Mouse (Mus musculus) CH12.LX (cell line): ENCODE data around the gene Slc25a45. TPM values are rescaled to one million over a fixed set of nuclear protein-coding genes. Genes with fewer than 3 reads are reported as not detected.

Source experiments
- DNase-seq: peaks from one replicate; pipeline ENCODE4 v3.0.0-alpha.2; 2013; ENCODE audit errors: extremely low read depth
- H3K27ac ChIP-seq: 2 replicates; pipeline ENCODE4 v1.5.1; 2012; ENCODE audit warnings: low read depth, mild to moderate bottlenecking, control low read depth, moderate library complexity; ENCODE audit not compliant: insufficient read depth
- H3K27me3 ChIP-seq: replicated peaks from 2 replicates; pipeline ENCODE3; 2012; ENCODE audit warnings: inconsistent platforms
- H3K36me3 ChIP-seq, 2 experiments: replicated peaks in 1 of 2; 2 replicates each; pipeline versions ENCODE3 to v1.6.1; 2012; ENCODE audit warnings: inconsistent platforms in 1 of 2, low read length in 1 of 2, mild to moderate bottlenecking in 1 of 2, mixed read lengths in 1 of 2, moderate library complexity in 1 of 2; ENCODE audit not compliant: control insufficient read depth in 1 of 2, insufficient read depth in 1 of 2
- H3K4me1 ChIP-seq, 2 experiments: 2 replicates each; pipeline ENCODE4 v1.6.1; 2012; ENCODE audit warnings: inconsistent platforms in 1 of 2, moderate library complexity in 1 of 2; ENCODE audit not compliant: insufficient read depth in 2 of 2, control insufficient read depth in 1 of 2
- H3K4me2 ChIP-seq: 2 replicates; pipeline ENCODE4 v1.6.1; 2012; ENCODE audit warnings: low read depth, mild to moderate bottlenecking, control low read depth; ENCODE audit not compliant: poor library complexity, insufficient read depth, severe bottlenecking
- H3K4me3 ChIP-seq, 3 experiments: fragments of 150-350 bp in 1 of 3; sonication (generic) in 1 of 3; replicated peaks in 1 of 3; 2 replicates each; pipeline versions ENCODE3 to v1.5.1; 2011 to 2012; ENCODE audit warnings: low read depth in 2 of 3, low read length in 2 of 3, mild to moderate bottlenecking in 2 of 3, moderate library complexity in 2 of 3, control low read depth in 1 of 3, improper control_type of control experiment in 1 of 3, inconsistent platforms in 1 of 3, mixed read lengths in 1 of 3; ENCODE audit not compliant: poor library complexity in 1 of 3
- H3K79me2 ChIP-seq: replicated peaks from 2 replicates; pipeline ENCODE4 v1.6.1; 2012; ENCODE audit warnings: mild to moderate bottlenecking, moderate library complexity; ENCODE audit not compliant: control insufficient read depth, poor library complexity, insufficient read depth, severe bottlenecking; ENCODE audit errors: extremely low read depth
- H3K9ac ChIP-seq: 2 replicates; pipeline ENCODE4 v1.6.1; 2012; ENCODE audit warnings: low read depth, mild to moderate bottlenecking, control low read depth, moderate library complexity; ENCODE audit not compliant: insufficient read depth
- H3K9me3 ChIP-seq: replicated peaks from 2 replicates; pipeline ENCODE3; 2012; ENCODE audit warnings: low read length, inconsistent platforms, mixed read lengths
- BHLHE40 ChIP-seq: IDR thresholded peaks from 2 replicates; pipeline ENCODE4 v1.6.1; 2011; ENCODE audit warnings: mild to moderate bottlenecking, low read depth, low read length, improper control_type of control experiment
- CTCF ChIP-seq, 2 experiments: IDR thresholded peaks in 1 of 2; conservative IDR thresholded peaks in 1 of 2; 2 replicates each; pipeline ENCODE4 v1.5.1; 2011 to 2012; ENCODE audit warnings: low read depth in 2 of 2, low read length in 2 of 2, improper control_type of control experiment in 1 of 2, inconsistent platforms in 1 of 2, mild to moderate bottlenecking in 1 of 2, moderate library complexity in 1 of 2
- E2F4 ChIP-seq: IDR thresholded peaks from 2 replicates; pipeline ENCODE4 v1.6.1; 2011; ENCODE audit warnings: low read depth, low read length, improper control_type of control experiment; ENCODE audit not compliant: insufficient replicate concordance
- ELF1 ChIP-seq: IDR thresholded peaks from 2 replicates; pipeline ENCODE4 v1.6.1; 2014; ENCODE audit warnings: low read depth, mild to moderate bottlenecking, inconsistent platforms, low read length, improper control_type of control experiment
- ETS1 ChIP-seq: conservative IDR thresholded peaks from 2 replicates; pipeline ENCODE4 v1.6.1; 2012; ENCODE audit warnings: low read depth, mild to moderate bottlenecking, inconsistent platforms, low read length, improper control_type of control experiment, moderate library complexity
- GABPA ChIP-seq: IDR thresholded peaks from 2 replicates; pipeline ENCODE4 v1.6.1; 2012; ENCODE audit warnings: low read depth, low read length, improper control_type of control experiment, inconsistent platforms; ENCODE audit not compliant: insufficient replicate concordance
- KAT2A ChIP-seq: IDR thresholded peaks from 2 replicates; pipeline ENCODE4 v1.6.1; 2012; ENCODE audit warnings: low read length, improper control_type of control experiment, inconsistent platforms; ENCODE audit not compliant: insufficient replicate concordance
- MAFK ChIP-seq: IDR thresholded peaks from 2 replicates; pipeline ENCODE4 v1.6.1; 2011; ENCODE audit warnings: low read length, improper control_type of control experiment; ENCODE audit not compliant: insufficient replicate concordance
- MAZ ChIP-seq: IDR thresholded peaks from 2 replicates; pipeline ENCODE4 v1.6.1; 2012; ENCODE audit warnings: low read depth, mild to moderate bottlenecking, inconsistent platforms, low read length, improper control_type of control experiment, moderate library complexity
- MEF2A ChIP-seq: IDR thresholded peaks from 2 replicates; pipeline ENCODE4 v1.6.1; 2014; ENCODE audit warnings: low read depth, mild to moderate bottlenecking, inconsistent platforms, low read length, improper control_type of control experiment, borderline replicate concordance
- MYC ChIP-seq: IDR thresholded peaks from 2 replicates; pipeline ENCODE4 v1.6.1; 2011; ENCODE audit warnings: low read depth, mild to moderate bottlenecking, improper control_type of control experiment, low read length
- NELFE ChIP-seq: IDR thresholded peaks from 2 replicates; pipeline ENCODE4 v1.6.1; 2011; ENCODE audit warnings: low read depth, low read length, improper control_type of control experiment
- POLR2A ChIP-seq: IDR thresholded peaks from 2 replicates; pipeline ENCODE4 v1.6.1; 2011; ENCODE audit warnings: low read depth, mild to moderate bottlenecking, improper control_type of control experiment, low read length
- POLR2AphosphoS2 ChIP-seq: IDR thresholded peaks from 2 replicates; pipeline ENCODE4 v1.6.1; 2011; ENCODE audit warnings: low read depth, low read length, improper control_type of control experiment
- RAD21 ChIP-seq: IDR thresholded peaks from 2 replicates; pipeline ENCODE4 v1.6.1; 2011; ENCODE audit warnings: low read depth, mild to moderate bottlenecking, low read length, improper control_type of control experiment, moderate library complexity
- RCOR1 ChIP-seq: conservative IDR thresholded peaks from 2 replicates; pipeline ENCODE4 v1.6.1; 2012; ENCODE audit warnings: low read depth, mild to moderate bottlenecking, inconsistent platforms, low read length, improper control_type of control experiment
- SIN3A ChIP-seq: IDR thresholded peaks from 2 replicates; pipeline ENCODE4 v1.6.1; 2012; ENCODE audit warnings: low read length, improper control_type of control experiment, inconsistent platforms
- TCF12 ChIP-seq: IDR thresholded peaks from 2 replicates; pipeline ENCODE4 v1.6.1; 2014; ENCODE audit warnings: low read depth, mild to moderate bottlenecking, inconsistent platforms, low read length, improper control_type of control experiment
- USF1 ChIP-seq: IDR thresholded peaks from 2 replicates; pipeline ENCODE4 v1.6.1; 2014; ENCODE audit warnings: low read depth, mild to moderate bottlenecking, inconsistent platforms, low read length, improper control_type of control experiment
- USF2 ChIP-seq: conservative IDR thresholded peaks from 2 replicates; pipeline ENCODE4 v1.6.1; 2011; ENCODE audit warnings: low read depth, low read length, improper control_type of control experiment
- dilution Hi-C: fragments of 300-500 bp; cut with MboI; formaldehyde crosslinking; loops from 2 replicates; pipeline ENCODE4 v1.14.3; 2020; ENCODE audit warnings: low sequenced_read_pairs; ENCODE audit not compliant: extremely low pct_unique_long_range_greater_than_20kb, extremely low pct_ligation_motif_present
- in situ Hi-C: fragments of 300-500 bp; cut with MboI; formaldehyde crosslinking; loops from 3 replicates; pipeline ENCODE4 v1.14.3; 2019; ENCODE audit warnings: low sequenced_read_pairs, low pct_ligation_motif_present, low pct_unique_long_range_greater_than_20kb, mixed read lengths
- polyA plus RNA-seq: library from polyadenylated mRNA; unstranded; fragments of >175 nt; gene quantifications from 2 replicates; pipeline ENCODE4 v1.2.1, GENCODE M21; 2012; ENCODE audit warnings: low read depth; ENCODE audit not compliant: insufficient read length
- total RNA-seq, 2 experiments: library from RNA; depleted of rRNA; stranded (reverse); fragments of 300-350 nt in 1 of 2; fragments of >200 nt in 1 of 2; gene quantifications; 2 replicates each; pipeline ENCODE4 v1.2.3; 2012 to 2014

Slc25a45 gene
- total and polyA plus RNA-seq, 3 experiments = 22.7 to 33.0 (median 23.1) TPM

- Histone ChIP-seq H3K79me2 (no peaks in the 10 kb centered on the region), H3K4me1 (peaks cover 10 to 33% of the 10 kb centered on the region in 2 experiments), H3K27ac (no peak within 1 kb of the TSS), H3K9me3 (no peaks in the 10 kb centered on the region), H3K27me3 (peaks cover 7% of the 10 kb centered on the region), H3K36me3 (no peaks in the 10 kb centered on the region), H3K4me2 (peak within 1 kb of the TSS; percentile 72), H3K4me3 (peak within 1 kb of the TSS; percentile 46 to 54 (median 48)), H3K9ac (peak within 1 kb of the TSS; percentile 16)
- in situ Hi-C loops (loop anchor here (5.0 kb wide), 2 partner anchors 38 to 93 kb away; partner anchors contain the start of genes Capn1 and Pola2), dilution Hi-C loops (no loop called here)
- DNase-seq = peak; percentile 96
- TF ChIP-seq USF1 (no peak), POLR2A (peak; percentile 19; the same call in 1 of the 2 replicates), SIN3A (no peak)
Measured at GRCm38 (mm10) chr19:5924713-5925093, 47.1 kb downstream of the Slc25a45 start, which contains the start of gene Cdc42ep2. Gene Cdc42ep2 (minus strand): TSS chr19:5924816.

GRCm38 (mm10) chr19:5925311-5925855, 47.8 kb downstream of the Slc25a45 start:
- Histone ChIP-seq H3K9ac (no peak overlapping the region), H3K9me3 (no peaks in the 10 kb centered on the region), H3K27ac (no peak overlapping the region), H3K36me3 (no peaks in the 10 kb centered on the region), H3K4me1 (peaks cover 16 to 40% of the 10 kb centered on the region in 2 experiments), H3K27me3 (peaks cover 7% of the 10 kb centered on the region), H3K4me2 (peak overlapping the region; percentile 72), H3K79me2 (no peaks in the 10 kb centered on the region), H3K4me3 (peak overlapping the region in 1 of 3 experiments; percentile 20)
- dilution Hi-C loops (no loop called here), in situ Hi-C loops (no loop called here)
- DNase-seq = no peak
- no peak for TF ChIP-seq CTCF (conservative IDR thresholded peaks at IDR 0.05 in 1 of 2, IDR thresholded peaks at IDR 0.05 in 1 of 2; ENCODE audit: low read depth in 2 of 2, low read length in 2 of 2)

GRCm38 (mm10) chr19:5927026-5927425, 49.4 kb downstream of the Slc25a45 start:
- in situ Hi-C loops = no loop called here
- Histone ChIP-seq H3K79me2 (no peaks in the 10 kb centered on the region), H3K27ac (no peak overlapping the region), H3K27me3 (peaks cover 7% of the 10 kb centered on the region), H3K9ac (no peak overlapping the region)
- no peak for DNase-seq
- TF ChIP-seq USF1 = no peak
- no peak for TF ChIP-seq BHLHE40
- TF ChIP-seq USF2 = no peak
- TF ChIP-seq MAFK = no peak
- no peak for TF ChIP-seq MAZ
- no peak for TF ChIP-seq NELFE
- TF ChIP-seq RAD21 = no peak
- no peak for TF ChIP-seq ETS1
- no peak for TF ChIP-seq CTCF (conservative IDR thresholded peaks at IDR 0.05 in 1 of 2, IDR thresholded peaks at IDR 0.05 in 1 of 2; ENCODE audit: low read depth in 2 of 2, low read length in 2 of 2)
- no peak for TF ChIP-seq MEF2A
- no peak for TF ChIP-seq MYC
- TF ChIP-seq ELF1 = no peak
- no peak for TF ChIP-seq TCF12
- no peak for TF ChIP-seq E2F4
- no peak for TF ChIP-seq KAT2A
- TF ChIP-seq POLR2AphosphoS2 = no peak
- TF ChIP-seq RCOR1 = no peak
- TF ChIP-seq GABPA = no peak
- TF ChIP-seq, all 38 proteins: peak for 0
- Histone ChIP-seq H3K4me2 (no peak overlapping the region), H3K9me3 (no peaks in the 10 kb centered on the region), H3K4me1 (peaks cover 19 to 54% of the 10 kb centered on the region in 2 experiments), H3K36me3 (no peaks in the 10 kb centered on the region), H3K4me3 (no peak overlapping the region)
- dilution Hi-C loops = no loop called here
